Mouse (Mus musculus): ENCODE measurements around the gene Dab2.
A peak's percentile ranks its signal among the peaks of the same experiment; 100 is the strongest.

Gene Dab2

DNA sequence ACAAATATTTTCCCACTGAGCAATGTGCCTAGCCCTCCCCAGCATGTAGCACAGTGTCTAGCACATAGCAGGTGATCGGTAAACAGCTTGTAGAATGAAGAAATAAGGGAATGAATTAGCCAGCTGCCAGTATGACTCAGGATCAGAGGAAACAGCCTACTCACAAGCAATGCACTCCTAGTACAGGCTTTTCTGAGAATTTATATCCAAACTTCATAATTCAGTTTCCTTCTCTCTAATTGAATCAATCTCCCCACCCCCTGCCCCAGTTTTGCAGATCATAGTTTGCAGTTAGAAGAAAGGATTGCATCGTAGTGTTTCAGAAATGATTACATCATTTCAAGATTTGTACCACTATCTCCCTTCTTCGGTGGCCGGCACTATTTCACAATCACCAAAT is 26.4 kb downstream of the Dab2 start:
- DNase-seq, result no peak

DNA sequence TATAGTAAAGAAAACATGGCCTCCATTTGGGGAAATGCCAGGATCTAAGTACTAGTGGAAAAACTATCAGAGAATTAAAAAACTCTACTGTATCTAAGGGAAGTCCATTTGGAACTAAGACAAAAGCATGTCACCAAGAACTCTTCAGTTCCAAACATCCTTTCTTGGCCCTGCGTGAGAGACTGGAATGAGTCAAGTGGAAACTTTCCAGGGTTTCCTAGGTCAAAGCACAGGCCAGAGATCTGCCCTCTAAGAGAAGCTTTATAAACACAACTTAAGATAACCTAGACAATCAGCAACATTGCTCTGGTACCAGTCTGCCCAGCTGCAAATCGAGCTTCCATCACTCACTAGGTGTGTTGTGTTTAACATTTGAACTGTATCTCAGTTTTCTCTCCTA is 31.8 kb downstream of the Dab2 start:
- no peak for DNase-seq

DNA sequence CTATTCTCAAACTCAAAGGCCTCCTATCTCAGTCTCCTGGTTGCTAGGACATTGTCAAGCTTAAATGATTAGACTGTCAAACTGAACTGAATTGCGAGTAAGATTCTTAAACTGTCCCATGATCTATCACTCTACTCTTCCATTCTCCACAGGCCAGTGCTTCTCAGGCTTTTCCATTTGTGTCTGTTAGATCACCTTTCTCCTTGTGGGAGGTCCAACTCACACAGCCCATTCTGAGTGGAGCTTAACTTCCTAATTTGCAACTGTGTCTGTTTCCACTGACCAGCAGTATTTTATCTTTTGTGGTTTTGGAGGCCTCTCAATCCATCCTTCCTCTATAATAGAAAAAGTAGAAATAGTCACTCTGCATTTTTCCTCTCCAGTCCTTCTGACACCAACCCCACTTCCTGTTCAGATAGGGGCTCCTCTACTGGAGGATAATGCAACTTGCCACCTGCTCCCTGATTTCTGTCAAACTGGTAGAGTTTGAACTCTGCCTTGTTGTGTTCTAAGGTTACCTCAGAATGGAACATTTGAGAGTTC is 35.1 kb downstream of the Dab2 start:
- no peak for DNase-seq

DNA sequence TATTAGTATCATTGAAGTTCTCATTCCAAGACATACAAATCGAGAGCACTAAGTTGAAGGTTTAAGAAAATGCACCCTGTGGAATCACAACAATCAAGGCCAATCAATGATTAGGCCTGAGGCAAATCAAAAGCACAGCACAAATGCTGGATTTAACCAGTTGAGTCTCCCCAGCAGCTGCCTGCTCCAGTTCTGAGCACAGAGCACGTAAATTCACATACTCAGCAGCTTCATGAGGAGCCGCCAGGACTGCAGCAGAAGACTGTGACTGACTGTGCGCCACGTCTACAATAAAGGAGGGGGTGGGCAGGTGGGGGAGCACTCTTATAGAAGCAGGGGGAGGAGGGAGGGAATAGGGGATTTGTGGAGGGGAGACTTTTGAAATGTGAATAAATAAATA is 40.2 kb downstream of the Dab2 start:
- DNase-seq, result no peak

DNA sequence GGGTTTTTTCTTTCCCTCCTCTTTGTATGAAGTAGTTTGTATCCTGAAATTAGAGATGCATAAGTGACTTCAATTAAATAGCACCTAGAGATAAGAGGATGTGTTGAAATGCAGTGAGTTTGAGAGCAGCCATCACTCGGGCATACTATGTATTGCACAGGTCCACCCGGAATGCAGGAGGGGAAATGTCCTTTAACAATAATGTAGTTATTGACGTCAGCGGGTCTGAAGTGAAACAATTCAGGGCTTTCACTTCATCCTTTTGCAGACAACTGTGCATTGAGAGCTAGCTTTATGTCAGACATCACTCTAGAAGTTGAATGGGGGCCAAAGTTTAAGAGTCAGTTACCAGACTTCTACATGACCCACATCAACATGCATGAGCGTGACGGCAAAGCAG is 40.8 kb downstream of the Dab2 start:
- DNase-seq, result no peak

DNA sequence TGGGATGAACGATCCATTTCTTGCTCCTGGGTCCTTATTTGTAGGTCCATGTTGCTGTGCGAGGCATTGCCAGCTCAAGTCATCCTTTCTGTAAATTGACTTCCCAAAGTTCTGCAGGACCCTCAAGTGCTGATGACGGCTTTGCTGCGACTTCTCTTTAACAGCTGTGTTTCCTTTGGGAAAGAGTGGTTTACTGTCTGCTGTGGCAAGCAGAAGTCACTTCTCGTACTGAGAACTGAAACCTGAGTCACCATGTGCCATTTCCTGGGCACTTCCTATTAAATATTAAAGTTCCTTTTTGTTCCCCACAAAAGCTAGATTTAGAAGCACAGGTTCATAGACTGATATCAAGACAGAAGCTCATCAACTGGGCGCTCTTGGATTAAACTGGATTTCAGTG is 41.8 kb downstream of the Dab2 start:
- DNase-seq, result no peak

DNA sequence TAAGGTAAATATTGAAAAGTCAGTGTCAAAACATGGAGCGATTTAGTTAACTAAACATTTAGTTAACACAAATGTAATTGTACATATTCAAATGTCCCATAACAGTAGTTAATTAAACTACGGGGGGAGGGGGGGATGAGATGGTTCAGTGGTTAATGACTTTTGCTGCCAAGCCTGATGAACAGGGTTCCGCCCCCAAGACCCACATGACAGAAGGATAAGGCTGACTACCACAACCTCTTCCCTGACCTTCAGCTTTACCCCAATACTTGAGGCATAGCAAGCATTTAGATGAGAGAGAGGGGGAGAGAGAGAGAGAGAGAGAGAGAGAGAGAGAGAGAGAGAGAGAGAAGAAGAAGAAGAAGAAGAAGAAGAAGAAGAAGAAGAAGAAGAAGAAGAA is 54.3 kb downstream of the Dab2 start:
- DNase-seq, result no peak

DNA sequence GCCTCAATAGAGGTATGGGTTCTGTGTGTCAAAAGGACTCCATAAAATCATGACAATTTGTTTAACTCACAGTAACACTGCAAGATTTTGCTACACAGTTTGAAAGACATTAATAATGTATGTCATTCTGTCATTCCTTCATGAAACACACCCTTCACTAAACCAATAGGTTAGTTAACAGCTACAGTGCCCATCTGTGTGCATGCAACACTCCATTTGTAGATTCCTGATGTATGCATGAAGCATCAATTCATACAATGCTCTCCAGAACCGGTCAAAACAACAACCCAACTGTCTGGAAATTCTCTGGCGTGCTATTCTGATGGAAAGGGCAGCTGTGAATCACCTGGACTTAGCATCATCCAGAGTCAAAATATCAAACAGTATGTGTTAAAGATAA is 60.3 kb downstream of the Dab2 start:
- DNase-seq, result no peak

DNA sequence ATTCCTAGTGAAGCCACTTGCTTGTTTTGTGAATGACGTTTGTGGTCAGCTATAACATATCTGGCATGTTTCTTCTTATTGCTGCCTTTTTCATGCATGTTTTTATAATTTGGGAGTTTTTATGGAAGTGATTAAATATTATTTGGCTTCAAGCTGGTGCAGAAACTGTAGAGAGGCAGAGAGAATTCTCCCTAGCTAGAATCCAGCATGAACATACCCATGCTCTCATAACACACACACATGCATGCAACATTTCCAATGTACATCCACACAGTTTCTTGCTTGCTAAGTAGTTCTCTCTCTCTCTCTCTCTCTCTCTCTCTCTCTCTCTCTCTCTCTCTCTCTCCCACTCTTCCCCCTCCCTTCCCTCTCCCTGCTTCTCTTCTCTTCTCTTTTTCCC is 70.4 kb downstream of the Dab2 start:
- DNase-seq, result no peak

DNA sequence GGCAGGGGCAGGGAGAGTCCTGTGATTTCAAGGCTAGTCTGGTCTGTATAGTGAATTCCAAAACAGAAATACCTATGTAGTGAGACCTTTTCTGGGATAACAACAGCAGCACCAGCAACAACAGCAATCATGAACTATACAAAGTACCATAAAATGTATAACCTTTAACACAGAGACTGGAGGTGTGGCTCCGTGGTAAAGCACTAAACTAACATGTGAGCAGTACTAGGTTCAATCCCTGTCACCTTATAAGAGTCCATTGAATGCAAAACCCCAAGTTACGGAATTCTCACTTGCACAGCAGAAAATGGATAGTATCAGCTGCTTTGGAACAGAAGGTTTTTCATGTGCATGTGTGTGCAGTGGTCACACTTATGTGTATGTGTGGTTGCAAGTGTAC is 71.9 kb downstream of the Dab2 start:
- DNase-seq, result no peak

DNA sequence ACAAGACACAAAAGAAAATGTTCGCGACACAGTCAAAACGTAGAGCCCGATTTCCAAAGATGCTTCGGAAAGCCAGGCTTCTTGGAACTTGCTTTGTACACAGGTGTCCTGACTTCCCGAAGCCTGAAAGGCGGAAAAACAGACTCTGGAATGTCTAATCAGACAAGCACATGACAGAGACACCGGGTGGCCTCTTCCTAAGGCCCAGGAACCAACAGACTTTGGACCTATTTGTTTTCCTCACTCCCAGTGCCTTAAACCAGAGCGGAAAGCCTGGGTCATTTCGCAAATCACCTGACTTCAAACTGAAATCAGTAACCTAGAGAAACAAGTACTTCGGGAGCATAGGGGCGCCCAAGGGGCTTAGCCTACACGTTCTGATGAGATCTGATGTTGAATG is 75.4 kb downstream of the Dab2 start:
- no peak for DNase-seq

DNA sequence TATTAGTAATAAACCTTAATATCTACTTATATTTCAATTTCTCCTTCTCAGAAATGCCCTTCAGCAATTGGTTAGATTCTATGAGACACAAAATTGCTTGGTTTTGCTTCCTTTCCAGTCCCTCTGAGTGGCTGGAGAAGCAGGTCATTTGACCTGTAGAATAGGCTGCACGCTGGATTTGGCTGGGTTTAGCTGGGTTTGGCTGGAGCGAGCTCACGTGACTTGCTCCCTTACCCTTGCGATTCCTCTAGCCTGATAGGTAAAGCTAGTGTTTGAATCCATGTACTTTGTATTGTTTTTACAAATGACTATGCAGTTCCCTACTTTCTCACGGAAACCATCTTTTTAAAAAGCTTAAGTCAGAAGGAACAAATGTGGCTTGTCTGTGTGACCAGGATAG is 76.4 kb downstream of the Dab2 start:
- DNase-seq, result no peak

DNA sequence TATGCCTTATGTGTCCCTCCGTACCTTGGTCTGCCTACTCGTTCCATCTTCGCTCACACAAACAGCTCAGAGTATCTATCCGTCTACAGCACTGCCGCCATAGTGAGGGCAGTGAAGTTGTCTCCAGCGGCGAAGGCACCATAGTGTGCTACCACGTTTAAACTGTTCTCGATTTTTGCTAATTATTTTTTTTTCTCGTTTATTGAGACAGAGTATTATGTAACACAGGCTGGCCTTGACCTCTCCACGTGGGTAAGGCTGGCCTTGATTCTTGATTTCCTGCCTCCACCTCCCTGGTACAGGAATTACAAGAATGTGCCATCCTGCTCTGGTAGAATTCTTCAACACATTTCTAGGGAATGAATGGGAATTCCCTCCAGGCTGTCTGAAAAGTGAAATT is 77.2 kb downstream of the Dab2 start:
- DNase-seq, result no peak

DNA sequence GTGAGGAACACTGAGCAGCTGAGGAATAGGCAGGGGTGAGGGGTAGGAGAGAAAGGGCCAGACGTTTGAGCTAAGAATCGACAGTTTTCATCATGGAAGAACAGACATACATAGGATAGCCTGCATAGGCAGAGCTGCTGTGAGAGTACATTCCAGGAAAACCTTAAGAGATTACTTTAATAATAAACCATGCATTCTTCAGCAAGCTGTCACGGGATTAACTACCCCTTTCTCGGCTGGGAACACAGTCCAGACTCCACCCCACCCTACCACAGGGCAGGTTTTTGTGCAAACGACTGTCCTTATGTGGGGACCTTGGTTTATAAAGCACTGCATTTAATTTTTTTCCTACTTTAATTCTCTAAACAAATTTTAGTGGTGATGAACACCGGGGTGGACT is 84.4 kb downstream of the Dab2 start:
- no peak for DNase-seq

DNA sequence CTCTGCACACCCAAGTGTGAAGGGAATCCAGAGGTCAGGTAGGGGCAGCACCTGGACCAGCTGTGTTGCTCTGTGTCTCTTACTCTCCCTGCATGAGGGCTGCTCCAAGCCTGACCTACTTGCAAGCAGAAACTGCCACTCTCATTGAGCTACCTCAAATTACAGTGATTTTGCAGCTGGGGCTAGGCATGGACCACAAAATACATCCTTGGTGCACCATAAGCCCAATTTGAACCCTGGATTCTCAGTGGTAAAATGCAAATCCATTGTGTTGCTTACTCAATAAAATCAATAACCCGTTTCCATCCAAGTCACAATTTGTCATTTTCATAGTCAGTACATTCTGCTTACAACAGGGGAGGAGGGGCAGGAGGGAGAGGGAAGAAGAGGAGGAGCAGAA is 85.7 kb downstream of the Dab2 start:
- DNase-seq, result no peak

DNA sequence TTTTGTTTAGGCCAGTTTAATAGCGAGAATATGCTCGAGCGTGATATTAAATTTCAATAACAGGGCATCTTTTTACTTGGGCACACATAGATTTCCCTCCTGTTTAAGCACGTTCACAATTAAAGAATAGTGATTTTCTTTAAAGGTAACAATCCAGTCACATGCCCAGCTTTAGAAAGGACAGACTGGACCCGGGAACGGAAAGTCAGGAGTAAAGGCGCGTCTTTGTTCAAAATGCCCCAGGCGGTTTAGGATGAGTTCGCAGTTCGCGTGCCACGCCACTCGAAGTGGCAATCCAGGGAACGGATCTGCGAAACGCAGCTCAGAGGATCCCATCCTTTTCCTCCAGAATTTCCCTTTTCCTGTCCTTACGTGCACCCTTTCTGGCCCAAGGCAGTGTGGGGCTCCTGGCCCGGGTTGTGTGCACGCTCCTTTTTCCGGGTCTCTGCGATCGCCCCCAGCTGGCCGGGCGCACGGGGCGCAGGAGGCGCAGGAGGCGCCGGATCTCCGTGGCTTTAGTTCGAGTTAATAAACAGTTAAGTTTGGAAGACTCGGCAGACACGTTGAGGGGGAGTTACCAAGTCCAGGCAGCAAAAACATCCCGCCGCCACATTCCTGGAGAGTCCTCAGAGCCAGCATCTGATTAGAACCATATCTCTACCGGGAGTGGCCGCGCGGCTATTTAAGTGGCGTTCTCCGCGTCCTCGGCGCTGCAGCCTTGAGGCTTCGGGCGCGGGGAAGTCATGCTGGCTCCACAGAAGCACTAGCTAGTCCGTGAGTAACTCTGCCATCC is 86.8 kb downstream of the Dab2 start:
- DNase-seq, result peak; percentile 59

DNA sequence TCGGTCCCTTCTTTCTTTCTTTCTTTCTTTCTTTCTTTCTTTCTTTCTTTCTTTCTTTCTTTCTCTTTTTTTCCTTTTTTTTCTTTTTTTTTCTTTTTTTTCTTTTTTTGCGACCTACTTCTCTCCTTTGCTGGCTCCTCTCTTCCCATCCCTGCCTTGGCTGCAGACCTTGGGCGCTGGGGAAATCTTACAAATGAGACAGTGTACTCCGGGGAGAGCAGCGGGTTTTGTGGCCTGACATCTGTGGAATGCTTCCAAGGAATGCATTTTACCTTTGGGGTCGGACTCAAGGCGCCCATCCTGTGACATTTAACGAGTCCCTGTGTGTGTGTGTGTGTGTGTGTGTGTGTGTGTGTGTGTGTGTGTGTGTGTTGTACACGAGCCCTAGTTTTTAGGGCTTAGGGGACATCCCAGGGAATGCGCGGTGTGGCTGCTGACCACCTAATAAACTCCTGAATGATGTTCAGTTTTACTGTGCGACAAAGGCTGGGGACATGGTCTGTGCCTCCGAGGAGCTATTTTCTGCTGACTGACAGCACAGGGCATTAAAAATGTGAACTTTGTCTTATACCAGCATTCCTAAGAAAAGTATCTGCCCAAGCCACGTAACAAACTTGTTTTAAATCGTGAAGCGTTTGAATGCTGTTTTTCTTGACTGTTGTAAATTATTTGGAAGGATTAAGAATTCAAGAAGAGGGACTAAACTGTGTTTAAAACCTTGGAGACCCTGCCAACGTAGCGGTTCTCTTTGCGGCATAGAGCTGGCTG is 87.6 kb downstream of the Dab2 start:
- no peak for DNase-seq

DNA sequence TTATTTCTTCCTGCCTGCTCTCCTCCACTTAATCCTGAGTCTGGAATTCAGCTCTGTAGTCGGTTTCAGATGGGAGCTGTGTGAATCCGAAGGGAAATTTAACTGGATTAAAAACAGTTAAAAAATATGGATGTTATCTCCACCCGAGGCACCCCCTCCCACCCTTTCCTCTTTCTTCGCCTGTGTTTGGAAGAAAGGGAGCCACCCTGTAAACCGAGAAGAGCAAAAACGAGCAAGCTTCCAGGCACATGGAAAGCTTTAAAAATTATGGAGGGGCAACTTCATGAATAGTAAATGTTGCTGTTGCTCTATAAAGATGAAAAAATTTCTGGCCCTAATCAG is 88.1 kb downstream of the Dab2 start:
- DNase-seq, result no peak

DNA sequence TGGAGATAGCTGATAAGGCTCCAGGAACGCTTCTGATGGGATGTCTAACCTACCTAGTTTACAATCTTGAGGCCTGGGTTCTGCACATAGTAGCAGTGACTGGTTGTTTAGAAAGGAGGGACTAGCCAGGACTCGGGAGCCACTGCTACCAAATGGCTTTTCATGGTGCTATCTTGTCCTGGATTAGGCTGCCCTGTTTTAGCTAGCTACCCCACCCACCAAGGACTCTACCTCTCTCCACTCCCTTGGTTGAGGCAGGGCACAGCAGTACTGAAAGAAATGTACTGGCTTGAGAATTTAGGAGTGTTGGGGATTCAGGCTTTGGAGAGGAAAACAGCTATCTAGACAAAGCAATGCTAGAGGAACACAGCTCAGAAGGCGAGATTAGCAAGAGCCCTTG is 88.6 kb downstream of the Dab2 start:
- DNase-seq, result no peak

DNA sequence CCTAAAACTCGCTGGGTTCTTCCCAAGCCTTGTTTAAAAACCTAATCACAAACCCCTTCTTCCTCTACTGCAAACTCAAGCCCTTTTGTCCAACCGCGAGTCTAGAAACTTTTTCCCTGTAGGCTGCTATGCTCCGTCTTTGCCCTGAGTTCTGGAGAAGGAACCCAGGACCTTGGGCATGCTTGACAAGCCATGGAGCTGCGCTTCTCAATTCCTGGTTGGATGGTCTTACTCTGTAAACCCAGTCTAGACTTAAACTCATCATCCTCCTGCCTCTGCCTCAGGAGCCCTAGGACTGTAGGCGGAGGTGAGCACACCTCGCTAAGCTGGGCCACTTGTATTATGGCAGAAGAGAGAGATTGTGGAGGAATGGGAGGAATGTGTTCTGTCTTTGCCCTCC is 89.0 kb downstream of the Dab2 start:
- DNase-seq, result no peak

DNA sequence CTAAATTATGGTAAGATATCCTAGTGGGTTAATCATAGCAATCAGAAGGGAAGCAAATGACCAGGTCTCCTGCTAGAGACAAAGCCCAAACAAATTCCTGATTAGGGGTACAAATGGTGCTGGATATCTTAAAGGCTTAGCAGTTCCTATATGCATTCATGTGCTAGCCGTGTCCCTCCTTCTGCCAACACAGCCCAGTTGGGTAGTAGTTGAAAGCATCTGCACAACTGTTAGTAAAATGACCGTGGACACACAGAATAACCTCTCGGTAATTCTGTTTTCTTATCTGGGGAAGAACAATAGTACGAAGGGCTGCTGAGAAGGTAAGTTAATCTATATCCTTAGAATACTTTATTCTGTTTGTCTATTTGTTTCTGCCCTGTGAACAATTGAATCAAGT is 90.5 kb downstream of the Dab2 start:
- DNase-seq, result no peak

DNA sequence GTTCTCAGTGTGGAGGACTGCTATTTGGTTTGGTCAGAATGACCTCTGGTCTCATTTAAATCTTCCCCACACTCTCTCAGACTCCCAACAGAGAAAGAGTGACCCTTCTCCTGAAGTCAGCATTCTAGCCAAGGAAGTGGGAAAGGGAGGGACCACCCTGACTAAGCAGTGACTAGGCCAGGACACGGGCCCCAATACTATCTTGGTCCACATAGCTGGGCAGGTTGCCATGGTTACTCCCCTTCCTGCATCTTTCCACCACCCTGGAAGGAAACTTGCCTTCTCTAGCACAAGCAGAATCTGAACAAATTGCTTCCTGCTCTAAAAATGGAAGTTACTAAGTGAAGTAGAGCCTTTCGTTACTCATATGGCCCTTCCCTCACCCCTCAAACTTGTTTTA is 91.1 kb downstream of the Dab2 start:
- DNase-seq, result peak; percentile 17

DNA sequence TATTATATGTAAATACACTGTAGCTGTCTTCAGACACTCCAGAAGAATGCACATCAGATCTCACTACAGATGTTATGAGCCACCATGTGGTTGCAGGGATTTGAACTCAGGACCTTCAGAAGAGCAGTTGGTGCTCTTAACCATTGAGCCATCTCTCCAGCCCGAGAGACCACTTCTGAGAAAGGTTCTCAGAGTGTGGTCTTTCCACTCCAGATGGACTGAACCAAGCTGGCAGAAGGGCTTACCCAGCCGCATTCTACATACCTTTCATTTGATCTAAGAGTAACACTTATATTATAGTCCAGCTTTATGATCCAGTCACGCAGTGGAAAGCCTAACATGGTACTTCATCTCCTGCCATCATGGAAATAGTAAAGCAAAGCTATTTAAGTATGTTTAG is 92.3 kb downstream of the Dab2 start:
- DNase-seq, result no peak

DNA sequence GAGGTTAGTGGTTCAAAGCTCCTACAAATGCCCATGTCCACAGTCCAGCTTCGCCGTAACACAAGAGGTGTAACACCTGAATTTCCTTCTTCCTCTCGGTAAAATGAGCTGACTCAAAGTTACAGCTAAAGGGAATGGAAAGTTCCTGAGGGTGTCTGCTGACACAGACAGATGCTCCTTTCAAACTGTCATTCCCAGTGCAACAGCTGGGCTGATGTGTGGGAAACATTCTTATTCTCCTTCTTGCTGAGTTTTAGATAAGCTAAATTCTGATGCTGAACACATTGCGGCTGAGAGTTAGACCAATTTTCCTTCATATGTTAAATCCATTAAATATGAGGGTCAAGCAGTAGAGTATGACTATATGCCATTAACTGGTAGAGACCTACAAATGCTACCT is 94.0 kb downstream of the Dab2 start:
- no peak for DNase-seq

DNA sequence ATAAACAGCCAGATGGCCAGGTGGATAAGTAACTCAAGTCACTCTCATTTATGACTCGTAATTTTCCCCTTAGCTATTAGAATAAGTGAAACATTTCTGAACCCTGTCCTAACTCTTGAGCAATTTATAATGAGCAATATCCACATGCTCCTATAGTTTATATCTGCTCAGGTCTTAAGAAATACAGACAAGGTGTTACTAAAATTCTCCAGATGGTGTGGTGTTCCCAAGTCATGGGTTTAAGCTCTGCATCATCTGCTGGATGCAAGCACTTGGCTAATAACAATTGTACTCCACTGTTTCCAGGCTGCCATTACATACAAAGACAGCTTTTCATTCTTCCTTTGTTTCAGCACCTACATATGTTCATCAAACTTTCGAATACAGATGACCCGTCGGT is 98.6 kb downstream of the Dab2 start:
- no peak for DNase-seq

Data from right cerebral cortex, postnatal 14 days (tissue).